Mouse (Mus musculus) kidney, postnatal 0 days (tissue): ENCODE results near the gene Lyrm9. TPM values are rescaled to one million over a fixed set of nuclear protein-coding genes. Genes with fewer than 3 reads are reported as not detected.

Experiments used
- ATAC-seq: fragments of 200-750 bp; cut with Nextera tagmentation; replicated peaks from 2 replicates; pipeline ENCODE4 v1.8.0; 2017; ENCODE audit warnings: low read depth, moderate number of reproducible peaks, moderate TSS enrichment, moderate library complexity; ENCODE audit not compliant: low FRiP score
- DNase-seq: peaks from one replicate; pipeline ENCODE4 v3.0.0-alpha.2; 2016; ENCODE audit warnings: low spot score
- H3K27ac ChIP-seq: fragments of 300-500 bp; sonication (generic); 2 replicates; pipeline ENCODE4 v1.5.1; 2014; ENCODE audit warnings: mild to moderate bottlenecking
- H3K27me3 ChIP-seq: fragments of 300-500 bp; sonication (generic); 2 replicates; pipeline ENCODE4 v1.6.1; 2014; ENCODE audit warnings: low read length, mixed read lengths; ENCODE audit not compliant: insufficient read depth
- H3K36me3 ChIP-seq: fragments of 300-500 bp; sonication (generic); 2 replicates; pipeline ENCODE4 v1.6.1; 2014; ENCODE audit warnings: low read length, mixed read lengths; ENCODE audit not compliant: insufficient read depth
- H3K4me1 ChIP-seq: fragments of 300-500 bp; sonication (generic); replicated peaks from 2 replicates; pipeline ENCODE4 v1.6.1; 2014; ENCODE audit warnings: antibody characterized with exemption, low read length, mixed read lengths; ENCODE audit not compliant: insufficient read depth
- H3K4me2 ChIP-seq: fragments of 300-500 bp; sonication (generic); 2 replicates; pipeline ENCODE4 v1.6.1; 2014; ENCODE audit warnings: mild to moderate bottlenecking, low read length, moderate library complexity, mixed read lengths
- H3K4me3 ChIP-seq: fragments of 300-500 bp; sonication (generic); replicated peaks from 2 replicates; pipeline ENCODE4 v1.5.1; 2014; ENCODE audit warnings: low read depth, low read length
- H3K9ac ChIP-seq: fragments of 300-500 bp; sonication (generic); 2 replicates; pipeline ENCODE4 v1.6.1; 2014; ENCODE audit warnings: low read depth, low read length
- H3K9me3 ChIP-seq: fragments of 300-500 bp; sonication (generic); replicated peaks from 2 replicates; pipeline ENCODE4 v1.6.1; 2016; ENCODE audit warnings: low read length, inconsistent platforms, mixed read lengths
- CTCF ChIP-seq: IDR thresholded peaks from 2 replicates; pipeline ENCODE4 v1.5.1; 2016; ENCODE audit warnings: antibody characterized with exemption, low read depth, mild to moderate bottlenecking, moderate library complexity
- WGBS: fragments of 180-500 bp; shearing (Covaris S2); extraction: QIAGEN DNeasy Blood & Tissue Kit; methylation state at CpG from one replicate; pipeline ENCODE4 v1.1.7; 2014; 5-methylcytosine and 5-hydroxymethylcytosine counted together
- polyA plus RNA-seq: library from polyadenylated mRNA; unstranded; fragments of >200 nt; fragmentation: Nextera tagmentation; extraction: Ambion mirVana; gene quantifications from 2 replicates; pipeline ENCODE4 v1.2.1, GENCODE M21; 2015

The Lyrm9 gene
- polyA plus RNA-seq, 1 experiment from 2014 or later = 28.6 TPM

DNA sequence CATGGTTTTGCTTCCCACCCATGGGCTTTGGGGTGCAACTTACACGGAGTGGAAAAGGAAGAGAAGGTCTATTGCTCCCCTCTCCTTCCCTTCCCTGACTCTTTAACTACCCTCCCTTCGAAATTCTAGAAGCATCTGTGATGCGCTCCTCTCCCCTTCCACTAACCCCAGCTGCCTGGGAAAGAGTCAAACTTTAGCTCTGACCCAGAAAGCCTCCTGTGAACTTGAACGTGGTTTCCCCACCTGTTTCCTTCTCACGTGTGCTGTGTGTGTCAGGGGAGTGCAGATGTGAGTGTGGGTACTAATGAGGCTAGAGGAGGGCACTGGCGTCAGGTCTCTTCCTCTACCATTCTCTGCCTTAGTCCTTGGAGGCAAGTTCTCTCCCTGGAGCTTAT, 25.5 kb downstream of the Lyrm9 start:
- Histone ChIP-seq H3K9me3 (no peaks in the 10 kb centered on the region), H3K4me2 (no peak overlapping the region), H3K4me3 (no peak overlapping the region), H3K27me3 (no peaks in the 10 kb centered on the region), H3K4me1 (no peaks in the 10 kb centered on the region), H3K27ac (no peak overlapping the region), H3K9ac (no peak overlapping the region), H3K36me3 (no peaks in the 10 kb centered on the region)
- ATAC-seq = no peak
- TF ChIP-seq CTCF = no peak
- DNase-seq = no peak
- WGBS = 31% methylated on average over 6 of the region's 6 CpGs

DNA sequence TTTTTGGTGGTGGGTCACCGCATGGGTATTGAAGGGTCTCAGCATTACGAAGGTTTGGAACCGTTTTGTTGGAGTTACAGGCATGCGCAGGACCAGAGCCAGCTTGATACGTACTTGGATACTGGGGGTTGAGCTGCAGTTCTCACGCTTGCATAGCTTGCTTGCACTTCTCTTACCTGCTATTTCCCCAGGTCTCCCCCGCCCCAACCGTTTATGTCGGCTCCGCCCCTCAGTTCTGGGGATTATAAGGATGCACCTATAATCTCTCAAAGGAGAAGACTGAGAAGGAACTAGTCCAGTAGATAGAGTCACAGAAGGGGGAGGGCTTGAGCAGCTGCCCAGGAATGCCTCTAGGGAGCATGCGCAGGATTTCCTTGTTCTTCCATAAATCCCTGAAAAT, 26.1 kb downstream of the Lyrm9 start:
- no peak for TF ChIP-seq CTCF
- no peak overlapping the region for H3K27ac ChIP-seq
- H3K4me3 ChIP-seq = no peak overlapping the region
- DNase-seq (no peak), ATAC-seq (no peak)
- no peaks in the 10 kb centered on the region for H3K27me3 ChIP-seq
- no peak overlapping the region for H3K4me2 ChIP-seq
- H3K4me1 ChIP-seq = no peaks in the 10 kb centered on the region
- 84% methylated on average over 11 of the region's 11 CpGs for WGBS
- no peaks in the 10 kb centered on the region for H3K9me3 ChIP-seq
- no peak overlapping the region for H3K9ac ChIP-seq
- H3K36me3 ChIP-seq = no peaks in the 10 kb centered on the region

DNA sequence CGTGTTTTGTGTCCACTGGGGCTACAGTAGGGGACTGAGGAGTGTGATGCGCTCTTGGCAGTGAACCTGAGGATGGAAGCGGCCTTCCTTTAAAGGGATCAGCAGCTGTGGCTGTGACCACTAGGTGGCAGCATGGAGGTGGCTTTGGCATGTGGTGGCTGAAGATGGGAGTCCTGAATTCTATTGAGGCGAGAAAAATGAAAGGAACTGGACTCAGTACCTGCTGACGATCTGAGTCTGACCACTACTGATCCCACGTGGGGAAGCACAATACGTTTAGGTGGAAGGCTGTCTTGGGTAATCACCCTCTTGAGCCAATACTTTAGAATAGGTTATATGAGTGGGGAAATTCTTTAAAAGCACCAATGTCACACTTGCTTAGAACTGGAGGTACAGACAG, 29.9 kb downstream of the Lyrm9 start:
- H3K27ac ChIP-seq = no peak overlapping the region
- no peak for ATAC-seq
- no peak overlapping the region for H3K4me3 ChIP-seq
- peak; percentile 96 for TF ChIP-seq CTCF
- peak; percentile 86 for DNase-seq
- H3K36me3 ChIP-seq = no peaks in the 10 kb centered on the region
- H3K4me1 ChIP-seq = no peaks in the 10 kb centered on the region
- 10% methylated on average over 7 of the region's 7 CpGs for WGBS
- H3K27me3 ChIP-seq = no peaks in the 10 kb centered on the region
- no peak overlapping the region for H3K4me2 ChIP-seq
- H3K9ac ChIP-seq = no peak overlapping the region
- H3K9me3 ChIP-seq = no peaks in the 10 kb centered on the region

DNA sequence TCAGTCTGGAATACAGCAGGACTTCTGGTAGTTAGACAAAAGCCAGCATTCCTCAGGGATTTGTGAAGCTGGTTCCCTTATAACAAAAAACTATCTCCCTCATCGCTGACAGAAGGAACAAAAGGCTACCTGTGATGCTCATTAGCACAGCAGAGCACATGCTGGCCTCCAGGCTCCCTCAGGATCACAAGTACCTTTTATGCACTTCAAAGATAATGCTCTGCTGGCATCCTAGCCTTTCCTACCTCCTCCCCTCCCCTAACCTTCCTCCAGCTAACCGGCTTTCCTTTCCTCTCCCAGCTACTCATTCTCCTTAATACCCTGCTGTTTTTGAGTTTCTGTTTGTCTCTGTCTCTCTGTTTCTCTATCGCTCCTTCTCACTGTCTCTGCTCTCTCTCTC, 31.2 kb downstream of the Lyrm9 start:
- 19% methylated on average over 3 of the region's 3 CpGs for WGBS
- no peak overlapping the region for H3K27ac ChIP-seq
- no peaks in the 10 kb centered on the region for H3K36me3 ChIP-seq
- ATAC-seq (no peak), DNase-seq (no peak)
- H3K9ac ChIP-seq = no peak overlapping the region
- no peak overlapping the region for H3K4me2 ChIP-seq
- no peak overlapping the region for H3K4me3 ChIP-seq
- H3K9me3 ChIP-seq = no peaks in the 10 kb centered on the region
- TF ChIP-seq CTCF = no peak
- no peaks in the 10 kb centered on the region for H3K4me1 ChIP-seq
- H3K27me3 ChIP-seq = no peaks in the 10 kb centered on the region

DNA sequence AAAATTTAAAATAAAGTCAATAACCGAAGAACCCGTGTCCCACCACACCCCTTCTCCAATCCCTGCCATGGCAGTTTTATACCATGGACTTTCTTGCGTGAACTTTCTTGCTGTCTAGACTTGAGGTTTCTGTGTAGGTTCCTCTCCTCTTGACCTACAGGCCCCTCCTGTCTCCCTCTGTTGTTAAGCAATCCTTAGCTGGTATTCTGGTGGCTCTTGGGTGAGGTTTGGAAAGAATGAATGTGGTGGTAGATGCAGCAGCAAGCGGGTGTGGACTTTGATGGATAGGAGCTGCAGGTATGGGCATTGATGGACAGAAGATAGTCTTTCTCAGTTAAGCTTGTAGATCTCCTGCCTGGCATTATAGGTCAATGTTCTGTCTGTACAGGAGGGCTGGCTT, 37.5 kb downstream of the Lyrm9 start:
- Histone ChIP-seq H3K4me1 (no peaks in the 10 kb centered on the region), H3K9ac (no peak overlapping the region), H3K4me3 (no peak overlapping the region), H3K4me2 (no peak overlapping the region), H3K27ac (no peak overlapping the region), H3K27me3 (no peaks in the 10 kb centered on the region), H3K36me3 (no peaks in the 10 kb centered on the region), H3K9me3 (no peaks in the 10 kb centered on the region)
- DNase-seq (no peak), ATAC-seq (no peak)
- TF ChIP-seq CTCF = no peak
- WGBS = 95% methylated on average over 4 of the region's 4 CpGs

DNA sequence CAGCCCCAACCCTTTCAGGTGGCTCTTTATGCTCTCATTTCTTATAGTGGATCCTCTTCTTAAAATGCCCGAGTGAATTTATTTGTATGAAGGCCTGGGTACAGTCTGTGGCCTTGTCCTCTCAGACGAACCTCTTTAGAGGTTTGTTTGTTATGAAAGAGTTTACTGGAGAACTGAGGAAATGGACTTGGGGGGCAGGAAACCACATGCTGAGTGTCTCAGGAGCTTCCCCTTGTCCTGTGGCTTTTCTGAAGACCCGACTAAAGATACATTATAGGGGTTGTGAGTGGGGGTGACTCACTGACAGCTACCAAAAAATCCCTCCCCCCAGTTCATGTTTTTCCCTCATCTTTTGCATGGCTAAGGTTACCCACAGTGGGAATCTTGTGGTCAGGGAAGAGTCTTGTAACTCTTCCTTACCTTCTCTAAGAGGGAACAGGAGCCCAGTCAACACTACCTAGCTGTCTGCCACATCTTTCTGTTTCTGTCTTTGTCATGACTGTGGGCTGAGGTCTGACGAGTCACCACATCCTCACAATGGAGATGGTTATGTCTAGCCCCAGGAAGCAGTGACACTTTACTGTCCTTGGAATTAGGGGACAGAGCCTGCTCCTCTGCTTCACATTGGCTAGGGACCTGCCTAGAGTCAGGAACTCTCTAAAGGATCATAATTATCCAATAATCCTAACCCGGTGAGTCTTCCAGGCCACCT, 38.3 kb downstream of the Lyrm9 start:
- Histone ChIP-seq H3K4me1 (no peaks in the 10 kb centered on the region), H3K36me3 (no peaks in the 10 kb centered on the region), H3K4me2 (no peak overlapping the region), H3K27ac (no peak overlapping the region), H3K9ac (no peak overlapping the region), H3K27me3 (no peaks in the 10 kb centered on the region), H3K9me3 (no peaks in the 10 kb centered on the region), H3K4me3 (no peak overlapping the region)
- DNase-seq (no peak), ATAC-seq (no peak)
- WGBS = 74% methylated on average over 5 of the region's 5 CpGs
- TF ChIP-seq CTCF = no peak

DNA sequence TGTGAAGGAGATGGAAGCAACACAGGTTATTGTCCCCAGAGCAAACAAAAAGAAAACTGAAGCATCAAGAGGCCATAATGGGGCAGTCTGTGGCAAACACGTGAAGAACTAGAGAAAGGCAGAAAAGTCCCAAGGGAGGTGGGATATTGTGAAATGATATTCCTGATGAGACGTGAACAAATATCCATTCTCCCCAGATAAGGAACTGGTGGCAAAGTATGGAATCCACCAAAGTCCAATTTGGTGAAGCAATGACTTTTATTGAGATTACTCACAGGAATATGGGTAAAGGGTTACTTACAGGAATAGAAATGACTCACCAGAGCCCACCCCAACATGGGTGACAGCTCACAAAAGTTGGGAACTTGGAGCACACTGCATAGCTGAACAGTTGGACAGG, 38.9 kb downstream of the Lyrm9 start:
- 91% methylated on average over 2 of the region's 2 CpGs for WGBS
- no peak overlapping the region for H3K27ac ChIP-seq
- no peak for TF ChIP-seq CTCF
- no peak overlapping the region for H3K4me3 ChIP-seq
- no peaks in the 10 kb centered on the region for H3K27me3 ChIP-seq
- H3K4me1 ChIP-seq = no peaks in the 10 kb centered on the region
- H3K4me2 ChIP-seq = no peak overlapping the region
- no peak overlapping the region for H3K9ac ChIP-seq
- ATAC-seq (no peak), DNase-seq (no peak)
- no peaks in the 10 kb centered on the region for H3K36me3 ChIP-seq
- H3K9me3 ChIP-seq = no peaks in the 10 kb centered on the region
